Mouse (Mus musculus) small intestine, adult 2 months (tissue): ENCODE data around the gene Lnpk. TPM values are rescaled to one million over a fixed set of nuclear protein-coding genes. Genes with fewer than 3 reads are reported as not detected.

ENCODE experiments used
- H3K27ac ChIP-seq: fragments of 200-500 bp; 2 replicates; pipeline ENCODE4 v1.5.1; 2012; ENCODE audit warnings: low read depth, low read length, control low read depth, inconsistent platforms; ENCODE audit not compliant: insufficient read depth
- H3K27me3 ChIP-seq: fragments of 200-500 bp; 2 replicates; pipeline ENCODE4 v1.6.1; 2012; ENCODE audit warnings: mild to moderate bottlenecking, moderate library complexity, low read length, inconsistent platforms; ENCODE audit not compliant: control insufficient read depth, insufficient read depth
- H3K36me3 ChIP-seq: fragments of 200-500 bp; 2 replicates; pipeline ENCODE4 v1.6.1; 2012; ENCODE audit warnings: mild to moderate bottlenecking, low read length, control low read depth, inconsistent platforms; ENCODE audit not compliant: control insufficient read depth, insufficient read depth
- H3K4me1 ChIP-seq: fragments of 200-500 bp; 2 replicates; pipeline ENCODE4 v1.6.1; 2012; ENCODE audit warnings: low read length, inconsistent platforms, mixed read lengths; ENCODE audit not compliant: control insufficient read depth, insufficient read depth, insufficient read length
- H3K4me3 ChIP-seq: fragments of 200-500 bp; 2 replicates; pipeline ENCODE4 v1.5.1; 2012; ENCODE audit warnings: low read depth, mild to moderate bottlenecking, control low read depth, inconsistent platforms, low read length, moderate library complexity
- CTCF ChIP-seq: fragments of 200-500 bp; IDR thresholded peaks from 2 replicates; pipeline ENCODE4 v1.5.1; 2012; ENCODE audit warnings: low read depth, mild to moderate bottlenecking, control low read depth, inconsistent platforms, low read length, moderate library complexity, mixed read lengths; ENCODE audit not compliant: insufficient replicate concordance, insufficient read length; ENCODE audit errors: extremely low read depth
- POLR2A ChIP-seq: fragments of 200-500 bp; IDR thresholded peaks from 2 replicates; pipeline ENCODE4 v1.6.1; 2012; ENCODE audit warnings: low read depth, mild to moderate bottlenecking, control low read depth, inconsistent platforms, low read length, moderate library complexity
- WGBS: fragments of 180-500 bp; shearing (Covaris S2); methylation state at CpG from one replicate; pipeline ENCODE4 v1.1.7; 2018; 5-methylcytosine and 5-hydroxymethylcytosine counted together
- polyA plus RNA-seq: library from polyadenylated mRNA; depleted of rRNA; stranded (reverse); fragments of >200 nt; gene quantifications from 2 replicates; pipeline ENCODE4 v1.2.3, GENCODE M21; 2012

Gene Lnpk
- polyA plus RNA-seq, 1 experiment = 1.5 TPM

DNA sequence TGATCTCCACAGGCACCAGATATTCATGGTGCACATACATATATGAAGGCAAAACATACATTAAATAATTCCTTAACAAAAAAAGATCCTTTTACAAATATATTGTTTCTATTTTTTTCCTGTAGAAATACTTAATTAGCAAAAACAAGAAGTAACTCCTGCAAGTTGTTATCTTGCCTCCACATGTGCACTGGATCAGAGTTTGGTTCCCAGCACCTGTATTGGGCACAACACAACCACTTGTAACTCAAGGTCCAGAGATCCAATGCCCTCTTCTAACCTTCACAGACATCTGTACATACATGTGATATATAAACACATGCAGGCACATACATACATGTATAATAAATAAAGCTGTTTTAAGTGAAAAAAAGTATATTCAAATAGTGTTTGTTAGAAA, 27.3 kb downstream of the Lnpk start:
- Histone ChIP-seq H3K4me1 (no peaks in the 10 kb centered on the region), H3K36me3 (0 out of 2 replicates have a peak, but pooled peaks cover 3% of the 10 kb centered on the region)
- TF ChIP-seq POLR2A = no peak
- no peak for TF ChIP-seq CTCF

DNA sequence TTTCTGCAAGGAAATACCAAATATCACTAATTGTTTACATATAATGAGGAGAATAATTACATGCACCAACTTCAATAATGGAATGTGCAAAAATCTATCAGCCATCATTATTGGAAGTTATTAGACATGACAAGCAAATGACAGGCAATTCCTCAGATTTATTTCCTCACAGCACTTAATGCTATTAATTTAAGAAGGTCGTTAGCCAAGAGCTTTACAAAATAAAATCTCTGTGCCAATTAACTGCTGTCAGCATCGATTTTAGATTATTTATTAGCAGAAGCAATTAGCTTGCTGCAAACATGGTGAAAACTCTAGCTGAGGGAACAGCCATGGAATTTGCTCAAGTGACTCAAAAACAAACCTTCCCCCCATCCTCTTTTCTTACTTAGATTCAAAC, 30.9 kb downstream of the Lnpk start:
- Histone ChIP-seq H3K36me3 (0 out of 2 replicates have a peak, but pooled peaks cover 1% of the 10 kb centered on the region), H3K4me1 (no peaks in the 10 kb centered on the region), H3K4me3 (no peak overlapping the region), H3K27me3 (no peaks in the 10 kb centered on the region), H3K27ac (no peak overlapping the region)
- TF ChIP-seq POLR2A = no peak
- WGBS = 78% methylated on average over 2 of the region's 2 CpGs

More for the DNA sequence above, 27.3 kb downstream of the Lnpk start:
- Histone ChIP-seq H3K4me3 (no peak overlapping the region), H3K27ac (no peak overlapping the region), H3K27me3 (no peaks in the 10 kb centered on the region)

DNA sequence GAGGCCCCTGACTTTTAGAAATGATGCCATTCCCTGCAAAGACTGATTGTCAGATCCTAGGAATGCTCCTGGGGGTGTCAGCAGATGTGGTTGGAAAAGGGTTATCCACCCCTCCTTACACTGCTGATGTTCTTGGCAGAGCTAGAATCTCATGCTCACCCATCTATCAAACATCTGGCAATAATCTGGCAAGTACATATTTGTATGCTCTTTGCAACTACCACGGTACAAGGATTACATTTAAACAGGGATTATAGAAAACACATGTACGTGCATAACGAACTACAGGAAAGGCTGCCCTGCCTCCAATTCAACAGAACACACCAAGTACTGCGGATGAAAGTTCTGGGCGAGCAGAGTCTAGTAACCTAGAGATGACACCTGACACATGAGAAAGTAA, 70.9 kb downstream of the Lnpk start:
- no peak for TF ChIP-seq POLR2A
- TF ChIP-seq CTCF = no peak
- no peaks in the 10 kb centered on the region for H3K36me3 ChIP-seq
- H3K4me1 ChIP-seq = no peaks in the 10 kb centered on the region
- 88% methylated on average over 5 of the region's 5 CpGs for WGBS
- no peaks in the 10 kb centered on the region for H3K27me3 ChIP-seq
- H3K27ac ChIP-seq = no peak overlapping the region
- H3K4me3 ChIP-seq = no peak overlapping the region

DNA sequence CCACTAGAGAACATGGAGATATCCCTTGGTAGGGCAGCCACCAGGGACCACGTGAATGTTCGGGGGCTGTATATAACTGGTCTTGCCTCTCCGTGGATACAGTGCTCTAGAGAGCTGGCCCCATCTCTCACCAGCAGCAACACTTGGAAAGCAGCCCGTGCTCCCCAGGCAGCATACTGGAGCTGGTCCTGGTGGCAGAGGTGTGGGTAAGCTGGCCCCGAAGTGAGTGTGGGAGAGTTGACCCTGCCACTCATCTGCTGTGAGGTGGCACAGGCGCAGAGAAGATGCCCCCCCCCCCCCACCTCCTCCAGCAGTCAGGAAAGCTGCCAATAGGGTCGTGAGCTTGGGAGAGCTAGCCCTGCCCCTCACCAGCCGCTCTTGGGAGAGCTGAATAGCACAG, 72.8 kb downstream of the Lnpk start:
- H3K27me3 ChIP-seq = no peaks in the 10 kb centered on the region
- H3K4me3 ChIP-seq = no peak overlapping the region
- H3K4me1 ChIP-seq = no peaks in the 10 kb centered on the region
- no peaks in the 10 kb centered on the region for H3K36me3 ChIP-seq
- 49% methylated on average over 8 of the region's 8 CpGs for WGBS
- TF ChIP-seq CTCF (no peak), POLR2A (no peak)
- H3K27ac ChIP-seq = no peak overlapping the region

DNA sequence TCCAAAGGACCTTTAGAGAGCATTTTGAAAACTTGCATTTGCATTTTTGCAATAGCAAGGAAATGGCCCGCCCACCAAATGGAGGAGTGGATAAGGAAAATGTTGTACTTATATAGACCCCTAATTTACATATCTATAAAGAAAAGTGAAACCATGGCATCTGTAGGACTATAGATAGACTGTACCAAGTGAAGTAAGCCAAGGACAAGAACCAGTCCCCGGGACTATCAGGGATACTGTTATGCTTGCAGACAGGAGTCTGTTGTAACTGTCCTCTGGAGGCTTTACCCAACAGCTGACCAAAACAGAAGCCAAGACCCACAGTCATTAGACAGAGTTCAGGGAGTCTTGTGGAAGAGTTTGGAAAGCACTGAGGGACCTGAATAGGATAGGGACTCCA, 78.9 kb downstream of the Lnpk start:
- no peaks in the 10 kb centered on the region for H3K27me3 ChIP-seq
- H3K4me3 ChIP-seq = no peak overlapping the region
- H3K36me3 ChIP-seq = no peaks in the 10 kb centered on the region
- WGBS = 82% methylated on average over 2 of the region's 2 CpGs
- no peaks in the 10 kb centered on the region for H3K4me1 ChIP-seq
- no peak overlapping the region for H3K27ac ChIP-seq
- TF ChIP-seq POLR2A = no peak
- no peak for TF ChIP-seq CTCF

DNA sequence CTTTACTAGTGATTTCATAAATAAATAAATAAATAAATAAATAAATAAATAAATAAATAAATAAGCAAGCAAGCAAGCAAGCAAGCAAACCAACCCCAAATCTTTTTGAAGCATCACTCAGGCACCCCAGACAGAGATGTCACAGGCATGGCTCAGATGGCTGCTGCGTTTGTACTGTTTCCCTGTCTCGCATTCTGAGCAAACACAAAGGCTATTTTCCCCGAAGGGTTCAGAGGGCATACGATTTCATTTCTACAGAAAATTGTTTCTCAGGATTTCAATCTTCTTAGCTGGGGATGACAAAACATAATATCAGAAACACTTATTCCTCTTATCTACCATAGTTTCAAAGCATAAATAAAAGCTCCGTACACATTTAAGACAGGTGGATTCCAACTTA, 81.4 kb downstream of the Lnpk start:
- H3K27ac ChIP-seq = no peak overlapping the region
- WGBS = 76% methylated on average over 5 of the region's 5 CpGs
- H3K4me3 ChIP-seq = no peak overlapping the region
- no peaks in the 10 kb centered on the region for H3K4me1 ChIP-seq
- no peaks in the 10 kb centered on the region for H3K27me3 ChIP-seq
- H3K36me3 ChIP-seq = no peaks in the 10 kb centered on the region
- TF ChIP-seq CTCF (no peak), POLR2A (no peak)

DNA sequence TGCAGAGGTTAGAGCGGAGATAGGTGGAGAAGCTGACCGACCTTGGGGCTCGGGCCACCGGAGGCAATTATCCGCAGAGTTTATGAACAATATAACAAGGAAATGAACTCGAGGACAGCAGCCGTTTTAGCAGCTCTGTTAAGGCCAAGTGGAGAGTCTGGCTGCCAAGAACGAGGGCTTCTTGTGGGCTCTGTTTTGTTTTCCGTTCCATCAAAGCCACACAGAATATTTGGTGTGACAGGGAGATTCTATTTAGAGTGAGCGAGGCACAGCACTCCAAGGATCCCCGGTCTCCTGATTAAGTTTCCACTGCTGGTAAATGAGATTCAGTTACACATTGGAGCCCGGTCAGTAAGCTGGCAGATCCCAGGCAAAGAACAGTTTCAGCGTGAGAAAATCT, 87.8 kb downstream of the Lnpk start:
- H3K4me3 ChIP-seq = no peak overlapping the region
- H3K27ac ChIP-seq = no peak overlapping the region
- no peaks in the 10 kb centered on the region for H3K27me3 ChIP-seq
- no peaks in the 10 kb centered on the region for H3K4me1 ChIP-seq
- 65% methylated on average over 13 of the region's 13 CpGs for WGBS
- TF ChIP-seq CTCF (no peak), POLR2A (no peak)
- no peaks in the 10 kb centered on the region for H3K36me3 ChIP-seq

DNA sequence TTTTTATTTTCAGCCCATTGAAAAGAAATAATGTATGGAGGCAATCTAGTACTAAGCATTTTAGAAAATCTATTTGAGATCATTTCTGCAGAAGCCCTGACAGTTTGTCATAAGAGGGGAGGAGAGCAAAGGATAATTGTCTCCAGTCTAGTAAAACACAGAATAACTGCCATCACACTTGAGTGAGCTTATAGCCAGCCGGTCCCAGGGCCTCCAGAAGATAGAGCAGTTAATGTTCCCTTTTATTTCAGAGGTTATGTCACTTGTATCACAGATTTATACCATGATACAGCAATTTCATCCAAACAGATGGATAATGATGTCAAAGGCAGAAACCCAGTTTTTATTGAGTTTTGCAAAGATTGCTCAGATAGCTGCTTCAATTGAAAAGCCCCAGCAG, 89.0 kb downstream of the Lnpk start:
- Histone ChIP-seq H3K4me3 (no peak overlapping the region), H3K27me3 (no peaks in the 10 kb centered on the region), H3K4me1 (no peaks in the 10 kb centered on the region), H3K27ac (no peak overlapping the region), H3K36me3 (no peaks in the 10 kb centered on the region)
- WGBS = 85% methylated on average over 1 of the region's 1 CpGs
- no peak for TF ChIP-seq POLR2A
- TF ChIP-seq CTCF = no peak
